Mouse (Mus musculus): ENCODE results near the gene Cdh5. TPM values are rescaled to one million over a fixed set of nuclear protein-coding genes. Genes with fewer than 3 reads are reported as not detected.
A peak's percentile ranks its signal among the peaks of the same experiment; 100 is the strongest.
"Not testable (repeated sequence)": the region's sequence is repeated elsewhere in the genome, so short reads cannot be mapped to it uniquely, and the experiment has no call there.

Cdh5 gene
- polyA plus RNA-seq, 1 experiment from 2014 or later = 15.3 TPM

- Histone ChIP-seq H3K4me1 (peaks cover 3% of the 10 kb centered on the region; the same call in 1 of the 2 replicates), H3K36me3 (replicated peaks) (no peaks in the 10 kb centered on the region), H3K9me3 (no peaks in the 10 kb centered on the region), H3K4me3 (no peak overlapping the region), H3K4me2 (no peak overlapping the region), H3K27ac (no peak overlapping the region), H3K9ac (no peak overlapping the region), H3K27me3 (replicated peaks) (no peaks in the 10 kb centered on the region)
- WGBS = 88% methylated on average over 6 of the region's 6 CpGs
- 0 out of 2 replicates have a peak, but pooled peaks have one; percentile 24 for ATAC-seq (replicated peaks)
Observed at GRCm38 (mm10) chr8:104075079-104075478, 26.3 kb upstream of the Cdh5 start.

GRCm38 (mm10) chr8:104076541-104077412, 24.6 kb upstream of the Cdh5 start:
- Histone ChIP-seq H3K36me3 (replicated peaks) (no peaks in the 10 kb centered on the region), H3K4me3 (no peak overlapping the region), H3K9me3 (no peaks in the 10 kb centered on the region), H3K4me1 (peaks cover 3% of the 10 kb centered on the region; the same call in 1 of the 2 replicates), H3K4me2 (peak overlapping the region; percentile 13; the same call in 1 of the 2 replicates), H3K27ac (no peak overlapping the region), H3K9ac (no peak overlapping the region), H3K27me3 (replicated peaks) (no peaks in the 10 kb centered on the region)
- peak; percentile 70 for ATAC-seq (replicated peaks)
- 26% methylated on average over 8 of the region's 8 CpGs for WGBS

- 48% methylated on average over 7 of the region's 7 CpGs for WGBS
- Histone ChIP-seq H3K9ac (no peak overlapping the region), H3K9me3 (no peaks in the 10 kb centered on the region), H3K4me2 (no peak overlapping the region), H3K27me3 (replicated peaks) (no peaks in the 10 kb centered on the region), H3K4me3 (no peak overlapping the region), H3K27ac (no peak overlapping the region), H3K4me1 (peaks cover 3% of the 10 kb centered on the region; the same call in 1 of the 2 replicates), H3K36me3 (replicated peaks) (no peaks in the 10 kb centered on the region)
- ATAC-seq (replicated peaks) = no peak
Observed at GRCm38 (mm10) chr8:104078091-104078490, 23.3 kb upstream of the Cdh5 start.

DNA sequence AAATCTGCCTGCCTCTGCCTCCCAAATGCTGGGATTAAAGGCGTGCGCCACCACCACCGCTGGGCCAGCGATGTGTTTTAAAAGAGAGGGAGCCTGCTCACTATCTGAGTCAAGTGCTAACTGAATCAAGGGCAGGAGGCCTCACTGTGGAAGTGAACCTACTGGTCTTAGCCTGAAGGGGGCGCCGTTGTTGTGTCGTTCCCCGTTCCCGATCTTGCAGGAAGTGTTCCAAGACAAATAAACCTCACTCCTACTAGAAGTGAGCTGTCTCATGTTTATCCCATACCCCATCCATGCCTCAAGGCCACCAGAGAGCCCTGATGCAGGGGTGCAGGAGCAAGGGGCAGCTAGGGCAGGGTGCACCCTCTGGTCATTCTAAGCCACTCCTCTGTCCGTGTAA, 16.1 kb upstream of the Cdh5 start:
- 84% methylated on average over 10 of the region's 10 CpGs for WGBS
- Histone ChIP-seq H3K36me3 (replicated peaks) (no peaks in the 10 kb centered on the region), H3K4me3 (no peak overlapping the region), H3K4me1 (no peaks in the 10 kb centered on the region), H3K9me3 (no peaks in the 10 kb centered on the region), H3K27ac (no peak overlapping the region), H3K4me2 (no peak overlapping the region), H3K9ac (no peak overlapping the region), H3K27me3 (replicated peaks) (no peaks in the 10 kb centered on the region)
- no peak for ATAC-seq (replicated peaks)

DNA sequence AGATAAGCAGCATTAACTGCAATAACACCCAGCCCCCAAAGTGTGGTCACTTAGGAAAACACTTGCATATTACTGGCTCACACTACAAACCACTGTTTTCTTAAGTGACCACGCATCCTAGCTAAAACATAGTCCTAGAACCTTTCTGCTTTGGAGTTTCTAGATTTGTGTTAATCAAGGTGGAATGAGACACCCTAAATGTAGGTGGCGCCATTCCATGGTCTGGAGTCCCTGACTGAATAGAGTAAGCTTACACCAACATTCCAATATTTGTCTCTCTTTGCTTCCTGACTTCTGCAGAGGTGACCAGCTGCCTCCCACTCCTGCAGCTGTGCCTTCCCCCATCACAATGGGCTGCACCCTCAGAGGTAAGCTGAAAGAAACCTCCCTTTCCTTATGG, 14.8 kb upstream of the Cdh5 start:
- Histone ChIP-seq H3K36me3 (replicated peaks) (no peaks in the 10 kb centered on the region), H3K27me3 (replicated peaks) (no peaks in the 10 kb centered on the region), H3K4me2 (no peak overlapping the region), H3K27ac (no peak overlapping the region), H3K4me1 (0 out of 2 replicates have a peak, but pooled peaks cover 2% of the 10 kb centered on the region), H3K4me3 (no peak overlapping the region), H3K9ac (no peak overlapping the region), H3K9me3 (no peaks in the 10 kb centered on the region)
- no peak for ATAC-seq (replicated peaks)
- WGBS = 82% methylated on average over 2 of the region's 2 CpGs

- ATAC-seq (replicated peaks) = no peak
- Histone ChIP-seq H3K4me2 (no peak overlapping the region), H3K27ac (0 out of 2 replicates have a peak overlapping the region, but pooled peaks have one; percentile 25), H3K36me3 (replicated peaks) (no peaks in the 10 kb centered on the region), H3K4me3 (no peak overlapping the region), H3K4me1 (0 out of 2 replicates have a peak, but pooled peaks cover 2% of the 10 kb centered on the region), H3K9ac (no peak overlapping the region), H3K9me3 (no peaks in the 10 kb centered on the region), H3K27me3 (replicated peaks) (no peaks in the 10 kb centered on the region)
- 30% methylated on average over 1 of the region's 1 CpGs for WGBS
Observed at GRCm38 (mm10) chr8:104087091-104087490, 14.3 kb upstream of the Cdh5 start.

GRCm38 (mm10) chr8:104087878-104088277, 13.5 kb upstream of the Cdh5 start:
- H3K27me3 ChIP-seq (replicated peaks); H3K36me3 ChIP-seq (replicated peaks); H3K9ac ChIP-seq; H3K27ac ChIP-seq; ATAC-seq (replicated peaks); H3K9me3 ChIP-seq; H3K4me1 ChIP-seq; H3K4me2 ChIP-seq; H3K4me3 ChIP-seq: not testable (repeated sequence)

DNA sequence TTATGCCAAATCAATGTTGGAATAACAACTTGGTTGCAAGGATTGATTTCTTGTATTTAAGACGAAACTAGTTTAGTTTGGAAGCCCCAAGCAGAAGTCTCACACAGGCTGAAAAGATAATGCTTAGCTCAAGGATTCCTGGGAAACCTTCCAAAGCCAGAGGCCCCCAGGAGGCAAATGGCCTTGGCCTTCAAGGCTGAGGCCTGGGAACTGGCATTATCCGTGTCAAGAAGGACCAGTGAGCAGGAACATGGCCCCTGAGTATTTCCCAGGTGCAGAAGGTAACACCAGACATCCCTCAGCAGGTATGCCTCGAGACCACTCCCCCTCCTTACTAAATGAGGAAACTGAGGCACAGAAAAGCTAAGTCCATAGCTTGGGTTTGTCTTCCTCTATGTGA, 12.5 kb upstream of the Cdh5 start:
- no peak for ATAC-seq (replicated peaks)
- H3K36me3 ChIP-seq (replicated peaks) = no peaks in the 10 kb centered on the region
- no peaks in the 10 kb centered on the region for H3K9me3 ChIP-seq
- no peak overlapping the region for H3K4me3 ChIP-seq
- H3K4me1 ChIP-seq = 0 out of 2 replicates have a peak, but pooled peaks cover 2% of the 10 kb centered on the region
- H3K27ac ChIP-seq = no peak overlapping the region
- H3K9ac ChIP-seq = no peak overlapping the region
- 72% methylated on average over 3 of the region's 3 CpGs for WGBS
- no peak overlapping the region for H3K4me2 ChIP-seq
- H3K27me3 ChIP-seq (replicated peaks) = no peaks in the 10 kb centered on the region

- H3K36me3 ChIP-seq (replicated peaks); ATAC-seq (replicated peaks); H3K27me3 ChIP-seq (replicated peaks); H3K9ac ChIP-seq; H3K27ac ChIP-seq; H3K4me3 ChIP-seq; H3K4me1 ChIP-seq; H3K9me3 ChIP-seq: not testable (repeated sequence)
- peak overlapping the region; percentile 28; the same call in 1 of the 2 replicates for H3K4me2 ChIP-seq
- 11% methylated on average over 24 of the region's 24 CpGs for WGBS
Observed at GRCm38 (mm10) chr8:104090993-104091900, 10.2 kb upstream of the Cdh5 start.

- no peak overlapping the region for H3K9ac ChIP-seq
Observed at GRCm38 (mm10) chr8:104093336-104093735, 8.1 kb upstream of the Cdh5 start.

DNA sequence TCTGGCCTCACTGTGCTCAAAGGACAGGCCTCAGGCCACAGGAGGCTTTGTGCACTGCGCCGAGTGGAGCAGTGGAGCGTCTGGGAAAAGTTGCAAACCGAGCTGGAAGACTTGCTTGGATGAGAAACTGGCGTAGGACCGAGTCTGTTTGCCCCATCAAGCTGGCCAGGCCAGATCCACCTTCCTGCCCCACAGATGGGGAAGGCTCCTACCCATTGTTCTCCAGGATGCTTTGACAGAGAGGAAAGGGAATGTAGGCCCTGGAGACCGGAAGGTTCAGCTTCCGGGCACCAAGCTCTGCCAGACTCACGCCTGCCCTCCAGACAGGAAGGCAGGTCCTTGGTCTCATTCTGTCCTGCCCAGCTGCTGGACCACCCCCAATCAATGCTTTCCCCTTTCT, 5.8 kb upstream of the Cdh5 start:
- WGBS = 74% methylated on average over 9 of the region's 9 CpGs
- Histone ChIP-seq H3K9ac (no peak overlapping the region), H3K27ac (no peak overlapping the region), H3K27me3 (replicated peaks) (no peaks in the 10 kb centered on the region), H3K4me1 (peaks cover 5% of the 10 kb centered on the region; the same call in 1 of the 2 replicates), H3K4me2 (no peak overlapping the region), H3K4me3 (no peak overlapping the region), H3K36me3 (replicated peaks) (no peaks in the 10 kb centered on the region), H3K9me3 (no peaks in the 10 kb centered on the region)
- no peak for ATAC-seq (replicated peaks)

More at GRCm38 (mm10) chr8:104093336-104093735, 8.1 kb upstream of the Cdh5 start:
- Histone ChIP-seq H3K36me3 (replicated peaks) (no peaks in the 10 kb centered on the region), H3K4me2 (no peak overlapping the region), H3K27ac (no peak overlapping the region), H3K4me1 (0 out of 2 replicates have a peak, but pooled peaks cover 2% of the 10 kb centered on the region), H3K27me3 (replicated peaks) (no peaks in the 10 kb centered on the region), H3K9me3 (no peaks in the 10 kb centered on the region), H3K4me3 (no peak overlapping the region)
- ATAC-seq (replicated peaks) = no peak
- 31% methylated on average over 7 of the region's 7 CpGs for WGBS

DNA sequence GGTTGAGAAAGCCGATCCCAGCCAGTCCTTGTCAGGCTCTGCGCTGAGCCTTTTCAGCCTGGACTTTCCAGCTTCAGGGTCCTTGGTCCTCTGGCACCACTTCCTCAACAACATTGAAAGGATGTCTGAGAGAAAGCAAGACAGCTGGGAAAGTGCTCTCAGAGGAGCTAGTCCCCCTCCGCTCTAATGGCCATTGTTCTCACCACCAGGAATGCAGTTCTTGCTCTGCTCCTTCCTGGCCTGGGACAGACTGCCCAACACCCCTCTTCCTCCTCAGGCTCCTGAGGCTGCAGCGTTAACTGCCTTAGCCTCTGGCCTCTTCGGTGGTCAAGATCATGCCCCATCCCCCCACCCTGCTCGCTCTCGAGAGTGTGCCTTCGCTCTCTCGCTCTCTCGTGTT, 4.8 kb upstream of the Cdh5 start:
- Histone ChIP-seq H3K4me1 (peaks cover 3% of the 10 kb centered on the region; the same call in 1 of the 2 replicates), H3K27me3 (replicated peaks) (no peaks in the 10 kb centered on the region), H3K27ac (no peak overlapping the region), H3K4me2 (no peak overlapping the region), H3K9ac (no peak overlapping the region), H3K36me3 (replicated peaks) (no peaks in the 10 kb centered on the region), H3K9me3 (no peaks in the 10 kb centered on the region), H3K4me3 (no peak overlapping the region)
- WGBS = 63% methylated on average over 10 of the region's 10 CpGs
- ATAC-seq (replicated peaks) = no peak

Measured in midbrain, embryonic 15.5 days (tissue).